Mouse (Mus musculus) hindbrain, embryonic 12.5 days (tissue): Measurements from ENCODE around the gene Zdhhc13. TPM values are rescaled to one million over a fixed set of nuclear protein-coding genes. Genes with fewer than 3 reads are reported as not detected.

Experiments
- ATAC-seq: fragments of 200-750 bp; cut with Nextera tagmentation; 2 replicates; pipeline ENCODE4 v1.8.0; 2017; ENCODE audit warnings: moderate TSS enrichment; ENCODE audit not compliant: low FRiP score
- H3K27ac ChIP-seq: fragments of 300-500 bp; sonication (generic); 2 replicates; pipeline ENCODE4 v1.5.1; 2016; ENCODE audit warnings: mild to moderate bottlenecking
- H3K27me3 ChIP-seq: fragments of 300-500 bp; sonication (generic); 2 replicates; pipeline ENCODE4 v1.6.1; 2016; ENCODE audit warnings: mild to moderate bottlenecking
- H3K36me3 ChIP-seq: fragments of 300-500 bp; sonication (generic); 2 replicates; pipeline ENCODE4 v1.6.1; 2016; ENCODE audit warnings: mild to moderate bottlenecking
- H3K4me1 ChIP-seq: fragments of 300-500 bp; sonication (generic); 2 replicates; pipeline ENCODE4 v1.6.1; 2016
- H3K4me2 ChIP-seq: fragments of 300-500 bp; sonication (generic); replicated peaks from 2 replicates; pipeline ENCODE4 v1.6.1; 2016; ENCODE audit warnings: mild to moderate bottlenecking
- H3K4me3 ChIP-seq: fragments of 300-500 bp; sonication (generic); 2 replicates; pipeline ENCODE4 v1.5.1; 2016; ENCODE audit warnings: mild to moderate bottlenecking
- H3K9ac ChIP-seq: fragments of 300-500 bp; sonication (generic); 2 replicates; pipeline ENCODE4 v1.6.1; 2016; ENCODE audit warnings: mild to moderate bottlenecking, moderate library complexity
- H3K9me3 ChIP-seq: fragments of 300-500 bp; sonication (generic); replicated peaks from 2 replicates; pipeline ENCODE4 v1.6.1; 2016; ENCODE audit warnings: mild to moderate bottlenecking
- WGBS: fragments of 180-500 bp; shearing (Covaris S2); methylation state at CpG from one replicate; pipeline ENCODE4 v1.1.7; 2016; 5-methylcytosine and 5-hydroxymethylcytosine counted together
- polyA plus RNA-seq: library from polyadenylated mRNA; unstranded; fragments of >200 nt; fragmentation: Nextera tagmentation; extraction: Ambion mirVana; gene quantifications from 2 replicates; pipeline ENCODE4 v1.2.1, GENCODE M21; 2016

Gene Zdhhc13
- polyA plus RNA-seq, 1 experiment from 2014 or later, result 36.3 TPM

DNA sequence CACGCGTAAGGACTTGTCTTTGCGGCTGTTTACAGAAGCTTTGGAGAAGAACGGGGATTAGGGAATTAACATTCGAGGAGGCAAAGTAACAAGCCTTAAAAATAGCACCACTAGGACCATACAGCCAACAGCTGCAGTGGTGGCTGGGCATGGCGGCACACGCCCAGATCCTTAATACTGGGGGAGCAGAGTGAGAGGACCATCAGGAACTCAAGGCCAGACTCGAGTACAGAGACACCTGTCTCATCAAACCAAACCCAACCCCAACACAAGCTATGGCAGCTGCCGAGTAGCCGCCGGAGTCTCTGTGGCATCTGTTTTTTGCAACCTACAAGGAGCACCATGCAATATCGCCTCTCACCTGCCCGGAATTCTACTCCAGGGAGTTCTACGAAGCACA, 86.3 kb downstream of the Zdhhc13 start:
- Histone ChIP-seq H3K36me3 (peaks cover 60% of the 10 kb centered on the region), H3K4me2 (no peak overlapping the region), H3K9me3 (no peaks in the 10 kb centered on the region), H3K27ac (no peak overlapping the region), H3K9ac (no peak overlapping the region), H3K4me1 (peaks cover 7% of the 10 kb centered on the region), H3K4me3 (no peak overlapping the region), H3K27me3 (no peaks in the 10 kb centered on the region)
- 95% methylated on average over 14 of the region's 14 CpGs for WGBS
- no peak for ATAC-seq

DNA sequence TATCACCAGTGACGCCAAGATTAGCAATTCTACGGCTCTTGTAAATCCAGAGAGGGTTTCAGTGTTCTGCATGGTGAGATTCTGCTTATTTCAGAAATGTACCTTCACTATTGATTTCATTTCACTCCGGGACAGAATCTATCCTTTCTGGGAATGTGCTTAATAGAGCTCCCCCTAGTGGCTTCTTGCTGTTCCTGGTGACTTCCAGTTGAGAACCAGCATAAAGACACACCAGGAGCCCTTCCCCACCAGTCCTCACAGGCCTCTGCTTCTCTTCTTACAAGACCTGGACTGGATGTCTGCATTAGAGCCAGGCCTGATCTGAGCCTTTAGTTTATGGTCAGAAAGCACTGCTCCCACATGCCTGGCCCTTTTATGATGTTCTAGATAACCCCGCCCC, 87.7 kb downstream of the Zdhhc13 start:
- peaks cover 47% of the 10 kb centered on the region for H3K36me3 ChIP-seq
- no peak overlapping the region for H3K4me3 ChIP-seq
- H3K9me3 ChIP-seq, result no peaks in the 10 kb centered on the region
- no peak overlapping the region for H3K9ac ChIP-seq
- H3K27me3 ChIP-seq, result peaks cover 4% of the 10 kb centered on the region; the same call in 1 of the 2 replicates
- 76% methylated on average over 4 of the region's 4 CpGs for WGBS
- no peak overlapping the region for H3K4me2 ChIP-seq
- no peak for ATAC-seq
- peaks cover 11% of the 10 kb centered on the region for H3K4me1 ChIP-seq
- no peak overlapping the region for H3K27ac ChIP-seq

Other genes starting within 250 kb of the Zdhhc13 start
- not detected in 2 replicates for gene Mrgprb2, start 230.9 kb upstream of the Zdhhc13 start, polyA plus RNA-seq
- not detected in 2 replicates for gene Mrgprb3, start 145.2 kb upstream of the Zdhhc13 start, polyA plus RNA-seq
- 1.0 and 3.6 TPM in 2 replicates for gene Csrp3, start 59.0 kb downstream of the Zdhhc13 start, polyA plus RNA-seq
- gene E2f8, start 92.6 kb downstream of the Zdhhc13 start, polyA plus RNA-seq, result 11.1 and 12.0 TPM in 2 replicates
- gene Nav2, start 119.7 kb downstream of the Zdhhc13 start, polyA plus RNA-seq, result 24.1 and 25.8 TPM in 2 replicates